Mouse (Mus musculus) hindbrain, embryonic 13.5 days (tissue): Measurements from ENCODE around the gene Pla2g12a. TPM values are rescaled to one million over a fixed set of nuclear protein-coding genes. Genes with fewer than 3 reads are reported as not detected.

Source experiments
- ATAC-seq: fragments of 200-750 bp; cut with Nextera tagmentation; 2 replicates; pipeline ENCODE4 v1.8.0; 2017; ENCODE audit warnings: moderate TSS enrichment; ENCODE audit not compliant: low FRiP score
- H3K27ac ChIP-seq: fragments of 300-500 bp; sonication (generic); 2 replicates; pipeline ENCODE4 v1.5.1; 2015; ENCODE audit warnings: inconsistent platforms, mild to moderate bottlenecking, moderate library complexity
- H3K27me3 ChIP-seq: fragments of 300-500 bp; sonication (generic); 2 replicates; pipeline ENCODE4 v1.6.1; 2015; ENCODE audit warnings: mild to moderate bottlenecking, inconsistent platforms
- H3K36me3 ChIP-seq: fragments of 300-500 bp; sonication (generic); 2 replicates; pipeline ENCODE4 v1.6.1; 2015; ENCODE audit warnings: mild to moderate bottlenecking, inconsistent platforms
- H3K4me1 ChIP-seq: fragments of 300-500 bp; sonication (generic); replicated peaks from 2 replicates; pipeline ENCODE4 v1.6.1; 2015; ENCODE audit warnings: inconsistent platforms
- H3K4me2 ChIP-seq: fragments of 300-500 bp; sonication (generic); 2 replicates; pipeline ENCODE4 v1.6.1; 2015; ENCODE audit warnings: inconsistent platforms, mild to moderate bottlenecking, moderate library complexity
- H3K4me3 ChIP-seq: fragments of 300-500 bp; sonication (generic); 2 replicates; pipeline ENCODE4 v1.5.1; 2015; ENCODE audit warnings: mild to moderate bottlenecking, inconsistent platforms
- H3K9ac ChIP-seq: fragments of 300-500 bp; sonication (generic); 2 replicates; pipeline ENCODE4 v1.6.1; 2015; ENCODE audit warnings: mild to moderate bottlenecking, inconsistent platforms
- H3K9me3 ChIP-seq: fragments of 300-500 bp; sonication (generic); 2 replicates; pipeline ENCODE4 v1.6.1; 2016; ENCODE audit warnings: inconsistent platforms
- WGBS: fragments of 180-500 bp; shearing (Covaris S2); methylation state at CpG from one replicate; pipeline ENCODE4 v1.1.7; 2015; 5-methylcytosine and 5-hydroxymethylcytosine counted together
- polyA plus RNA-seq: library from polyadenylated mRNA; unstranded; fragments of >200 nt; fragmentation: Nextera tagmentation; extraction: Ambion mirVana; gene quantifications from 2 replicates; pipeline ENCODE4 v1.2.1, GENCODE M21; 2015

Gene Pla2g12a
- polyA plus RNA-seq, 1 experiment from 2014 or later, result 28.3 TPM

DNA sequence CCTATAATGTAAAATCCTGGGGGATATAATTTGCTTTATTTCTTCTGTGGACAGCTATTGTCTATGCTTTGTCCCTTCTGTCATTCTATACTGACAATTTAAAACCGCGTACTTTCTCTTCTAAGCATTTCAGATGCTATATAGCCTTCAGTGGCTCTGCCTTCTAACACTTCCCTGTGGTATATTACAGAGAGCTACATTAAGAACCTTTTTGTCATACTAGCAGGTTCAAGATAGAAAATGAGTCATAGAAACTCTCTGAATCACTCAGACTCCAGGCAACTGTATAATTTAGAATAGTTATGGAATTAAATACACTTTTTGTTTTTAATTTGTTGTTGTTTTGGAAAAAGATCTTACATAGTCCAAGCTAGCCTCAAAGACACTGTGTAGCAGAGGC lies 62.4 kb downstream of the Pla2g12a start:
- no peak overlapping the region for H3K9ac ChIP-seq
- no peak for ATAC-seq
- WGBS, result 92% methylated on average over 2 of the region's 2 CpGs

DNA sequence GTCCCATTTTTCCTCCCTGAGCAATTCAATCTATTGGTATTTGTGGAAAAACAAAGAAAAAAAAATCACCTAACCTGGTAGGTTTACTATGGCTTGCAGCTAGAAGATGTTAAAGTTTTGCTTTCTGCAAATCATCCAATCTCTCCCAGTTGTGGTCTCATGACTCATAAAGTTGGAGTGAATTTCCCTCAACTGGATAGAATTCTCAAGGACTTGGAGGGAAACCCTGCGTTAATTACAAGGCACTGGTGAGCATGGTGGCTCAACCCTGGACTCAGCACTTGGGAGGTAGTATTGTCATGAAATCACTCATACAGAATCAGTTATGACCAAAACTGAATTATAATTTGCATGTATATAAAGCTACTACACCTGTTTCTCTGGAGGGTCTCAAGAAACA lies 62.9 kb downstream of the Pla2g12a start:
- no peaks in the 10 kb centered on the region for H3K36me3 ChIP-seq
- no peak overlapping the region for H3K9ac ChIP-seq
- no peak overlapping the region for H3K4me3 ChIP-seq
- ATAC-seq, result no peak
- WGBS, result 97% methylated on average over 1 of the region's 1 CpGs
- H3K9me3 ChIP-seq, result no peaks in the 10 kb centered on the region
- 0 out of 2 replicates have a peak, but pooled peaks cover 4% of the 10 kb centered on the region for H3K4me1 ChIP-seq
- no peaks in the 10 kb centered on the region for H3K27me3 ChIP-seq
- H3K4me2 ChIP-seq, result no peak overlapping the region
- no peak overlapping the region for H3K27ac ChIP-seq

More for the DNA sequence above, 62.4 kb downstream of the Pla2g12a start:
- Histone ChIP-seq H3K36me3 (no peaks in the 10 kb centered on the region), H3K4me1 (0 out of 2 replicates have a peak, but pooled peaks cover 4% of the 10 kb centered on the region), H3K4me2 (no peak overlapping the region), H3K9me3 (no peaks in the 10 kb centered on the region), H3K27ac (no peak overlapping the region), H3K4me3 (no peak overlapping the region), H3K27me3 (no peaks in the 10 kb centered on the region)

DNA sequence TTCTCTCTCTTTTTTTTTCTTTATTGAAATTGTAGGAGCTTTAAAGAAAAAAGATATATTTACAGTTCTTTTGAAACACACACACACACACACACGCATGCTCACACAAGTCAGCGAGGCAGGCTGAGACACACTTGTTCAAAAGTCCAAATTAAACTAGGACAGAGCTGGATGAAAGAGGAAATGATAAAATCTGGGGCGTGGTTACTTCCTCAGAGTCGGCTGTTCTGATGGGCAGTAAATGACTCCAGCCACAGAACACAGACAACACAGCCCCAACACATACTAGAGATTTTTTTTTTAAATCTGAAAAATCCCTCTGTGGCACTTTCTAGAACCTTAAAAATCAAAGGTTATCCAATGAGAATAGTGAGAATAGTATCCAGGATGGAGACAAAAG lies 65.4 kb downstream of the Pla2g12a start:
- 85% methylated on average over 4 of the region's 4 CpGs for WGBS
- no peaks in the 10 kb centered on the region for H3K9me3 ChIP-seq
- H3K4me1 ChIP-seq, result no peaks in the 10 kb centered on the region
- no peak overlapping the region for H3K4me3 ChIP-seq
- no peak overlapping the region for H3K9ac ChIP-seq
- H3K4me2 ChIP-seq, result no peak overlapping the region
- H3K36me3 ChIP-seq, result no peaks in the 10 kb centered on the region
- no peak for ATAC-seq
- no peak overlapping the region for H3K27ac ChIP-seq
- no peaks in the 10 kb centered on the region for H3K27me3 ChIP-seq

Other genes starting within 250 kb of the Pla2g12a start
- 2.7 and 2.9 TPM in 2 replicates for gene Egf, start 123.3 kb upstream of the Pla2g12a start, polyA plus RNA-seq
- not detected in 2 replicates for gene Lrit3, start 74.6 kb upstream of the Pla2g12a start, polyA plus RNA-seq
- 0.22 and 0.29 TPM in 2 replicates for gene Rrh, start 56.0 kb upstream of the Pla2g12a start, polyA plus RNA-seq
- 44.6 and 46.4 TPM in 2 replicates for gene Gar1, start 47.2 kb upstream of the Pla2g12a start, polyA plus RNA-seq
- 0.41 and 0.51 TPM in 2 replicates for gene Cfi, start 42.7 kb upstream of the Pla2g12a start, polyA plus RNA-seq
- gene Casp6, start 22.8 kb downstream of the Pla2g12a start, polyA plus RNA-seq, result 36.5 and 38.7 TPM in 2 replicates
- gene Mcub, start 91.6 kb downstream of the Pla2g12a start, polyA plus RNA-seq, result 3.6 and 4.0 TPM in 2 replicates
- 28.6 and 30.2 TPM in 2 replicates for gene Sec24b, start 182.9 kb downstream of the Pla2g12a start, polyA plus RNA-seq